Mouse (Mus musculus) testis, adult 2 months (tissue): ENCODE results near the gene Chd9.

Experiments used
- CTCF ChIP-seq: fragments of 200-500 bp; IDR thresholded peaks from 2 replicates; pipeline ENCODE4 v1.5.1; 2012; ENCODE audit warnings: low read depth, mild to moderate bottlenecking, inconsistent platforms, low read length, moderate library complexity; ENCODE audit not compliant: control insufficient read depth, insufficient read depth, insufficient replicate concordance
- POLR2A ChIP-seq: fragments of 200-500 bp; IDR thresholded peaks from 2 replicates; pipeline ENCODE4 v1.6.1; 2012; ENCODE audit warnings: low read depth, mild to moderate bottlenecking, inconsistent platforms, low read length, moderate library complexity; ENCODE audit not compliant: control insufficient read depth

DNA sequence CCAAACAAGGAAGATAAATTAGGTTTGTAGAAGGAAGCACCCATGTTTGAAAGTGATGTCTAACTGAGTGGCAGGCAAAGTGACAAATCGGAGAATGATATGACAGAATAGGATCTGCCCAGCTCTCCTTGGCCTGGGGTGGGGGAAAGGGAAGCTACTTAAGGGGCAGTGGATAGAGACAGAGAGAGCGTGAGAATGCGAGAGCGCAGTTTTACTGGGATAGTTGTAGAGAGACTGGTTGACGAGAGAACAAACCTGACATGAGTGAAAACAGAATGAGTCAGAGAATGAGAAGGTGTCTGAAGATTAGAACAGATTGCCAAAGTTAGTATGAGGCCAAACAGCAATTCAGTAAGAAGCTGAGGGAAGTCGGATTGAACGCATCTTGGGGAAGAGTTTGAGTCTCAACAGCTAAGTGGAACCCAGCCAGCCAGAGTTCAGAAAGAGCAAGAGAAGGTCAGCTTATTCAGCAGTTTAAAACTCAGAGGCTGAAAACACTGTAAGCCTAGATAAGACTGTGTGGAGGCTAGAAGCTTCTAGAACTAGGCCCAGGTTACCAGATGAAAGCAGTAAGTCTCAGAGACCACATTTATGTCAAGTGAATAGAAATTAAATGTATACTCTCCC is 231.8 kb downstream of the Chd9 start:
- TF ChIP-seq CTCF, result no peak
- no peak for TF ChIP-seq POLR2A
